Mouse (Mus musculus) liver, adult 2 months (tissue): ENCODE data around the gene Sptbn2.
A peak's percentile ranks its signal among the peaks of the same experiment; 100 is the strongest.

ENCODE experiments used
- CTCF ChIP-seq: fragments of 200-500 bp; IDR thresholded peaks from 2 replicates; pipeline ENCODE4 v1.5.1; 2011; ENCODE audit warnings: low read depth, low read length, control low read depth
- POLR2A ChIP-seq: fragments of 200-500 bp; IDR thresholded peaks from 2 replicates; pipeline ENCODE4 v1.6.1; 2011; ENCODE audit warnings: low read length, control low read depth; ENCODE audit not compliant: insufficient read depth; ENCODE audit errors: extremely low read depth

GRCm38 (mm10) chr19:4720671-4721244 is 9.8 kb downstream of the Sptbn2 start:
- TF ChIP-seq CTCF (no peak), POLR2A (peak; percentile 72; the same call in 1 of the 2 replicates)
